Mouse (Mus musculus): ENCODE measurements around the gene Tardbp.

Gene Tardbp

GRCm38 (mm10) chr4:148639455-148639854, 12.6 kb upstream of the Tardbp start:
- DNase-seq (ENCODE audit: low read depth, low spot score): no peak

- DNase-seq (ENCODE audit: low read depth, low spot score): no peak
These were observed 11.5 kb upstream of the Tardbp start for GRCm38 (mm10) chr4:148638302-148638701.

- DNase-seq (ENCODE audit: low read depth, low spot score): no peak
These were observed 8.5 kb upstream of the Tardbp start for GRCm38 (mm10) chr4:148635309-148635708.

- DNase-seq (ENCODE audit: low read depth, low spot score): no peak
These were observed 6.7 kb upstream of the Tardbp start for GRCm38 (mm10) chr4:148633395-148634061.

GRCm38 (mm10) chr4:148632013-148632692, 5.3 kb upstream of the Tardbp start:
- no peak for DNase-seq (ENCODE audit: low read depth, low spot score)

- DNase-seq (ENCODE audit: low read depth, low spot score): no peak
These were observed 427 bp upstream of the Tardbp start for GRCm38 (mm10) chr4:148627246-148627645.

- DNase-seq (ENCODE audit: low read depth, low spot score): no peak
These were observed 830 bp downstream of the Tardbp start for GRCm38 (mm10) chr4:148625756-148626622.

- no peak for DNase-seq (ENCODE audit: low read depth, low spot score)
These were observed 1.8 kb downstream of the Tardbp start for GRCm38 (mm10) chr4:148625010-148625409.

- no peak for DNase-seq (ENCODE audit: low read depth, low spot score)
These were observed 3.2 kb downstream of the Tardbp start for GRCm38 (mm10) chr4:148623609-148624008.

GRCm38 (mm10) chr4:148622485-148622884, 4.3 kb downstream of the Tardbp start:
- DNase-seq (ENCODE audit: low read depth, low spot score): no peak

GRCm38 (mm10) chr4:148620718-148621117, 6.1 kb downstream of the Tardbp start:
- no peak for DNase-seq (ENCODE audit: low read depth, low spot score)

- DNase-seq (ENCODE audit: low read depth, low spot score): no peak
These were observed 7.0 kb downstream of the Tardbp start for GRCm38 (mm10) chr4:148619805-148620204.

GRCm38 (mm10) chr4:148613738-148614137, 13.1 kb downstream of the Tardbp start:
- no peak for DNase-seq (ENCODE audit: low read depth, low spot score)

- DNase-seq (ENCODE audit: low read depth, low spot score): no peak
These were observed 14.3 kb downstream of the Tardbp start for GRCm38 (mm10) chr4:148612557-148612956.

GRCm38 (mm10) chr4:148610631-148611364, 16.0 kb downstream of the Tardbp start:
- DNase-seq (ENCODE audit: low read depth, low spot score): no peak

- no peak for DNase-seq (ENCODE audit: low read depth, low spot score)
These were observed 17.0 kb downstream of the Tardbp start for GRCm38 (mm10) chr4:148609805-148610204.

GRCm38 (mm10) chr4:148607758-148608157, 19.1 kb downstream of the Tardbp start:
- DNase-seq (ENCODE audit: low read depth, low spot score): peak; percentile 46

GRCm38 (mm10) chr4:148604541-148605165, 22.2 kb downstream of the Tardbp start:
- DNase-seq (ENCODE audit: low read depth, low spot score): no peak

GRCm38 (mm10) chr4:148604141-148604540, 22.7 kb downstream of the Tardbp start:
- peak; percentile 80 for DNase-seq (ENCODE audit: low read depth, low spot score)

GRCm38 (mm10) chr4:148603376-148604139, 23.3 kb downstream of the Tardbp start:
- no peak for DNase-seq (ENCODE audit: low read depth, low spot score)
